Mouse (Mus musculus) left cerebral cortex, adult 11 months (tissue): ENCODE measurements around the gene Slco1a6.
"Not testable (repeated sequence)": the region's sequence is repeated elsewhere in the genome, so short reads cannot be mapped to it uniquely, and the experiment has no call there.

Source experiments
- DNase-seq: peaks from one replicate; pipeline ENCODE4 v3.0.0; 2022; ENCODE audit warnings: low spot score

Slco1a6 gene

GRCm38 (mm10) chr6:142208421-142208820 is at the start of gene Slco1a6:
Gene Slco1a6 (minus strand): TSS chr6:142208521.
- no peak for DNase-seq

- not testable (repeated sequence) for DNase-seq
These were observed 42.5 kb upstream of the Slco1a6 start for GRCm38 (mm10) chr6:142250738-142251307.

- DNase-seq, result no peak
These were observed 36.7 kb upstream of the Slco1a6 start for GRCm38 (mm10) chr6:142245065-142245464.

- DNase-seq, result no peak
These were observed 31.1 kb upstream of the Slco1a6 start for GRCm38 (mm10) chr6:142239468-142239867.

GRCm38 (mm10) chr6:142220138-142220537 is 11.8 kb upstream of the Slco1a6 start:
- DNase-seq, result no peak

GRCm38 (mm10) chr6:142211821-142212220 is 3.5 kb upstream of the Slco1a6 start:
- DNase-seq, result no peak

GRCm38 (mm10) chr6:142209749-142210148 is 1.4 kb upstream of the Slco1a6 start:
- DNase-seq, result no peak

- no peak for DNase-seq
These were observed 7.8 kb downstream of the Slco1a6 start for GRCm38 (mm10) chr6:142200524-142200923.

GRCm38 (mm10) chr6:142194245-142194644 is 14.1 kb downstream of the Slco1a6 start:
- no peak for DNase-seq

- DNase-seq, result no peak
These were observed 16.4 kb downstream of the Slco1a6 start for GRCm38 (mm10) chr6:142191962-142192361.

- no peak for DNase-seq
These were observed 20.9 kb downstream of the Slco1a6 start for GRCm38 (mm10) chr6:142187426-142187825.

GRCm38 (mm10) chr6:142185868-142186415 is 22.4 kb downstream of the Slco1a6 start:
- no peak for DNase-seq

- no peak for DNase-seq
These were observed 44.9 kb downstream of the Slco1a6 start for GRCm38 (mm10) chr6:142163406-142163805.

GRCm38 (mm10) chr6:142161171-142161570 is 47.1 kb downstream of the Slco1a6 start:
- DNase-seq, result no peak

- peak; percentile 19 for DNase-seq
These were observed 54.2 kb downstream of the Slco1a6 start for GRCm38 (mm10) chr6:142154081-142154480.

GRCm38 (mm10) chr6:142148371-142148770 is 60.0 kb downstream of the Slco1a6 start:
- no peak for DNase-seq

GRCm38 (mm10) chr6:142111667-142112305 is 96.5 kb downstream of the Slco1a6 start:
- DNase-seq, result no peak

GRCm38 (mm10) chr6:142091126-142091525 is 117.2 kb downstream of the Slco1a6 start:
- no peak for DNase-seq

GRCm38 (mm10) chr6:142058281-142058680 is 150.0 kb downstream of the Slco1a6 start:
- not testable (repeated sequence) for DNase-seq

- DNase-seq, result no peak
These were observed 160.6 kb downstream of the Slco1a6 start for GRCm38 (mm10) chr6:142047689-142048088.

GRCm38 (mm10) chr6:142045746-142046145 is 162.6 kb downstream of the Slco1a6 start:
- no peak for DNase-seq

- no peak for DNase-seq
These were observed 166.4 kb downstream of the Slco1a6 start for GRCm38 (mm10) chr6:142041896-142042295.
